Mouse (Mus musculus): ENCODE data around the gene Acot7.

Gene Acot7

GRCm38 (mm10) chr4:152177537-152178343 is at the start of gene Acot7:
Acot7 (plus strand) TSS chr4:152178134.
- in situ Hi-C loops (cut with MboI, MseI), result loop anchor here (5.0 kb wide), 1 partner anchor 35 kb away; no protein-coding TSS in a partner anchor

- in situ Hi-C loops (cut with MboI, MseI), result no loop called here
These were observed 49.1 kb upstream of the Acot7 start for GRCm38 (mm10) chr4:152128784-152129183.

- in situ Hi-C loops (cut with MboI, MseI), result no loop called here
These were observed 48.5 kb upstream of the Acot7 start for GRCm38 (mm10) chr4:152129395-152129930.

GRCm38 (mm10) chr4:152130771-152131653 is 46.9 kb upstream of the Acot7 start:
- in situ Hi-C loops (cut with MboI, MseI), result no loop called here

- in situ Hi-C loops (cut with MboI, MseI), result no loop called here
These were observed 45.8 kb upstream of the Acot7 start for GRCm38 (mm10) chr4:152131809-152132771.

GRCm38 (mm10) chr4:152132772-152133169 is 45.2 kb upstream of the Acot7 start:
- in situ Hi-C loops (cut with MboI, MseI), result no loop called here

GRCm38 (mm10) chr4:152133213-152133612 is 44.7 kb upstream of the Acot7 start:
- in situ Hi-C loops (cut with MboI, MseI), result no loop called here

- in situ Hi-C loops (cut with MboI, MseI), result no loop called here
These were observed 43.4 kb upstream of the Acot7 start for GRCm38 (mm10) chr4:152134507-152134906.

- in situ Hi-C loops (cut with MboI, MseI), result no loop called here
These were observed 42.6 kb upstream of the Acot7 start for GRCm38 (mm10) chr4:152135363-152135762.

GRCm38 (mm10) chr4:152136112-152136875 is 41.6 kb upstream of the Acot7 start:
- in situ Hi-C loops (cut with MboI, MseI), result no loop called here

GRCm38 (mm10) chr4:152136876-152137250 is 41.1 kb upstream of the Acot7 start:
- in situ Hi-C loops (cut with MboI, MseI), result no loop called here

- in situ Hi-C loops (cut with MboI, MseI), result no loop called here
These were observed 39.3 kb upstream of the Acot7 start for GRCm38 (mm10) chr4:152138497-152139260.

GRCm38 (mm10) chr4:152140441-152140840 is 37.5 kb upstream of the Acot7 start:
- in situ Hi-C loops (cut with MboI, MseI), result no loop called here

- in situ Hi-C loops (cut with MboI, MseI), result no loop called here
These were observed 36.3 kb upstream of the Acot7 start for GRCm38 (mm10) chr4:152141521-152142135.

GRCm38 (mm10) chr4:152143632-152144031 is 34.3 kb upstream of the Acot7 start:
- in situ Hi-C loops (cut with MboI, MseI), result no loop called here

- in situ Hi-C loops (cut with MboI, MseI), result no loop called here
These were observed 32.5 kb upstream of the Acot7 start for GRCm38 (mm10) chr4:152145473-152145872.

GRCm38 (mm10) chr4:152146033-152146827 is 31.7 kb upstream of the Acot7 start:
- in situ Hi-C loops (cut with MboI, MseI), result no loop called here

GRCm38 (mm10) chr4:152150546-152150945 is 27.4 kb upstream of the Acot7 start:
- in situ Hi-C loops (cut with MboI, MseI), result no loop called here

Data from T-helper 1 cell (primary cell).